Mouse (Mus musculus): Measurements from ENCODE around the gene Boc. TPM values are rescaled to one million over a fixed set of nuclear protein-coding genes. Genes with fewer than 3 reads are reported as not detected.

Boc gene
- 8.3 and 9.2 TPM in 2 replicates for polyA plus RNA-seq (2015; fragmentation: Nextera tagmentation; extraction: Ambion mirVana)

GRCm38 (mm10) chr16:44558471-44559329, at the start of gene Boc:
Gene Boc, minus strand, starts transcription at chr16:44558897.
- Histone ChIP-seq H3K27me3 (ENCODE audit: control insufficient read depth, insufficient read depth, low read length) (no peaks in the 10 kb centered on the region; the same call in none of the 2 replicates), H3K9me3 (replicated peaks; ENCODE audit: control insufficient read depth, low read length) (0 out of 2 replicates have a peak, but pooled peaks cover 3% of the 10 kb centered on the region), H3K4me3 (ENCODE audit: low read length) (peak within 1 kb of the TSS; percentile 82), H3K4me1 (ENCODE audit: control insufficient read depth, insufficient read depth, low read length) (0 out of 2 replicates have a peak, but pooled peaks cover 3% of the 10 kb centered on the region), H3K9ac (ENCODE audit: low read length) (peak within 1 kb of the TSS; percentile 75), H3K36me3 (ENCODE audit: control insufficient read depth, insufficient read depth) (no peaks in the 10 kb centered on the region), H3K27ac (ENCODE audit: low read length) (peak within 1 kb of the TSS; percentile 86), H3K4me2 (ENCODE audit: low read depth, low read length) (peak within 1 kb of the TSS; percentile 83)
- peak; percentile 68 for ATAC-seq (replicated peaks; ENCODE audit: extremely low read depth, insufficient read depth, low FRiP score)
- WGBS = 1% methylated on average over 46 of the region's 46 CpGs

- no peak for ATAC-seq (replicated peaks; ENCODE audit: extremely low read depth, insufficient read depth, low FRiP score)
- 81% methylated on average over 1 of the region's 1 CpGs for WGBS
- no peaks in the 10 kb centered on the region for H3K9me3 ChIP-seq (replicated peaks; ENCODE audit: control insufficient read depth, low read length)
- H3K4me1 ChIP-seq (ENCODE audit: control insufficient read depth, insufficient read depth, low read length) = peaks cover 2% of the 10 kb centered on the region; the same call in 1 of the 2 replicates
- H3K4me3 ChIP-seq (ENCODE audit: low read length) = no peak overlapping the region
- H3K4me2 ChIP-seq (ENCODE audit: low read depth, low read length) = no peak overlapping the region
- H3K36me3 ChIP-seq (ENCODE audit: control insufficient read depth, insufficient read depth) = no peaks in the 10 kb centered on the region
- H3K27me3 ChIP-seq (ENCODE audit: control insufficient read depth, insufficient read depth, low read length) = no peaks in the 10 kb centered on the region
- H3K9ac ChIP-seq (ENCODE audit: low read length) = no peak overlapping the region
- H3K27ac ChIP-seq (ENCODE audit: low read length) = no peak overlapping the region
Observed at GRCm38 (mm10) chr16:44606643-44607042, 47.9 kb upstream of the Boc start.

- ATAC-seq (replicated peaks; ENCODE audit: extremely low read depth, insufficient read depth, low FRiP score) = no peak
- Histone ChIP-seq H3K27ac (ENCODE audit: low read length) (no peak overlapping the region), H3K27me3 (ENCODE audit: control insufficient read depth, insufficient read depth, low read length) (no peaks in the 10 kb centered on the region), H3K36me3 (ENCODE audit: control insufficient read depth, insufficient read depth) (no peaks in the 10 kb centered on the region), H3K9ac (ENCODE audit: low read length) (no peak overlapping the region), H3K4me3 (ENCODE audit: low read length) (no peak overlapping the region), H3K4me1 (ENCODE audit: control insufficient read depth, insufficient read depth, low read length) (peaks cover 2% of the 10 kb centered on the region; the same call in 1 of the 2 replicates), H3K4me2 (ENCODE audit: low read depth, low read length) (no peak overlapping the region), H3K9me3 (replicated peaks; ENCODE audit: control insufficient read depth, low read length) (no peaks in the 10 kb centered on the region)
- 46% methylated on average over 9 of the region's 9 CpGs for WGBS
Observed at GRCm38 (mm10) chr16:44604021-44604616, 45.4 kb upstream of the Boc start.

- Histone ChIP-seq H3K4me3 (ENCODE audit: low read length) (no peak overlapping the region), H3K27me3 (ENCODE audit: control insufficient read depth, insufficient read depth, low read length) (no peaks in the 10 kb centered on the region), H3K4me1 (ENCODE audit: control insufficient read depth, insufficient read depth, low read length) (peaks cover 6% of the 10 kb centered on the region; the same call in 1 of the 2 replicates), H3K9ac (ENCODE audit: low read length) (no peak overlapping the region), H3K27ac (ENCODE audit: low read length) (no peak overlapping the region), H3K36me3 (ENCODE audit: control insufficient read depth, insufficient read depth) (no peaks in the 10 kb centered on the region), H3K4me2 (ENCODE audit: low read depth, low read length) (no peak overlapping the region), H3K9me3 (replicated peaks; ENCODE audit: control insufficient read depth, low read length) (no peaks in the 10 kb centered on the region)
- no peak for ATAC-seq (replicated peaks; ENCODE audit: extremely low read depth, insufficient read depth, low FRiP score)
- 38% methylated on average over 8 of the region's 8 CpGs for WGBS
Observed at GRCm38 (mm10) chr16:44601999-44602794, 43.5 kb upstream of the Boc start.

GRCm38 (mm10) chr16:44601182-44601581, 42.5 kb upstream of the Boc start:
- no peaks in the 10 kb centered on the region for H3K9me3 ChIP-seq (replicated peaks; ENCODE audit: control insufficient read depth, low read length)
- no peak for ATAC-seq (replicated peaks; ENCODE audit: extremely low read depth, insufficient read depth, low FRiP score)
- H3K4me1 ChIP-seq (ENCODE audit: control insufficient read depth, insufficient read depth, low read length) = peaks cover 8% of the 10 kb centered on the region; the same call in 1 of the 2 replicates
- no peak overlapping the region for H3K4me3 ChIP-seq (ENCODE audit: low read length)
- H3K4me2 ChIP-seq (ENCODE audit: low read depth, low read length) = no peak overlapping the region
- H3K27me3 ChIP-seq (ENCODE audit: control insufficient read depth, insufficient read depth, low read length) = no peaks in the 10 kb centered on the region
- H3K27ac ChIP-seq (ENCODE audit: low read length) = no peak overlapping the region
- H3K9ac ChIP-seq (ENCODE audit: low read length) = no peak overlapping the region
- 50% methylated on average over 2 of the region's 2 CpGs for WGBS
- H3K36me3 ChIP-seq (ENCODE audit: control insufficient read depth, insufficient read depth) = no peaks in the 10 kb centered on the region

DNA sequence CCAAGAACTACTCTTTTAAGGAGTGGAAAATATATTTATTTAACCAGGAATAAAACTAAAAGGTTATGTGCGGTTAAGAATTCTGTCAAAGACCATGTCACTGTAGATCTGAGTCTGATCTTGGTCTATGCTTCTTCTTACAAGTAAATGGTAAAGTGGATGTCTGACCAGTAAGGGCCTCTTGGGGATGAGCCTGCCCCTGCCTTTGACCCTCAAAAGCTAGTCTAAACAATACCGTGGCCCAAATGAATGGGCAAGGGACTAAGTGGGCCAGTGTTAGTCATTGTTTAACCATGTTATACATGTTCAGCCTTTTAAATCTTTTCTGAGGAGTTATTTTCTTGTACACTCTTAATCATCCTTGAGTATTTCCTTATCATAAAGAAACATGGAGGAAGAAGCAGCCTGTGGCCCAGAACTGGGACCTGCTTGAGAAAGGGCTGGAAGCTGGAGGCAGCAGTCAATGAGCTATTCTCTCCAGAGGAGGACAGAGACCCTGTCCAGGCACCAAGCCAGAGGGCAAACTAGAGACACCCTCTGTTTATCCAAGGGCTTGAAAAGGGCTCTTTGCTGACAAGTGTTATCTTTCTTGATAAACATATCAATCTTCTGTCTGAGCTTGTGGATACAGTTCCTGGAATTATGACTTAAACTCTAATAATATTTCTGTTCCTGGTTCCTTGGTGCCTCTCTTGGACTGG, 38.6 kb upstream of the Boc start:
- Histone ChIP-seq H3K9me3 (replicated peaks; ENCODE audit: control insufficient read depth, low read length) (no peaks in the 10 kb centered on the region), H3K27ac (ENCODE audit: low read length) (no peak overlapping the region), H3K4me2 (ENCODE audit: low read depth, low read length) (no peak overlapping the region), H3K36me3 (ENCODE audit: control insufficient read depth, insufficient read depth) (no peaks in the 10 kb centered on the region), H3K9ac (ENCODE audit: low read length) (no peak overlapping the region), H3K4me1 (ENCODE audit: control insufficient read depth, insufficient read depth, low read length) (peaks cover 8% of the 10 kb centered on the region; the same call in 1 of the 2 replicates), H3K27me3 (ENCODE audit: control insufficient read depth, insufficient read depth, low read length) (no peaks in the 10 kb centered on the region), H3K4me3 (ENCODE audit: low read length) (no peak overlapping the region)
- 73% methylated on average over 2 of the region's 2 CpGs for WGBS
- ATAC-seq (replicated peaks; ENCODE audit: extremely low read depth, insufficient read depth, low FRiP score) = peak; percentile 55

DNA sequence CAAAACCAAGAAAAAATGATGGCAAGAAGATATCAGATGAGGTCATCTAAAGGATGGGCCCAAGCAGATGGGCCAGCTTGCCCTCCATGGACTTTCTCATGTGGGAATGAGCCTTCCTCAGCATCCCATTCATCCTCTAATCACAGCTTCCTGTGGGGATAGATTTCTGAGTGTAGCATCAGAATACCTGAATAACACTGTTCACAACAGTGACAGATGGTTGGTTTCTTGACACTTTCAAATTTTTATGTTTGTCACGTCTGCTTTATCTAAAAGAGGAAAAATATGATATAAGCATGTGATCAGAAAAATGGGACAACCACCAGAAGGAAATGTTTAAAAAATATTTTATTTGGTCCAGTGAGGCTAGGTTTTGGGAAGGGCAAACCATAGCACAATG, 30.8 kb upstream of the Boc start:
- Histone ChIP-seq H3K9ac (ENCODE audit: low read length) (no peak overlapping the region), H3K36me3 (ENCODE audit: control insufficient read depth, insufficient read depth) (no peaks in the 10 kb centered on the region), H3K27me3 (ENCODE audit: control insufficient read depth, insufficient read depth, low read length) (no peaks in the 10 kb centered on the region), H3K4me1 (ENCODE audit: control insufficient read depth, insufficient read depth, low read length) (no peaks in the 10 kb centered on the region), H3K9me3 (replicated peaks; ENCODE audit: control insufficient read depth, low read length) (no peaks in the 10 kb centered on the region), H3K4me2 (ENCODE audit: low read depth, low read length) (no peak overlapping the region), H3K27ac (ENCODE audit: low read length) (no peak overlapping the region), H3K4me3 (ENCODE audit: low read length) (no peak overlapping the region)
- 57% methylated on average over 1 of the region's 1 CpGs for WGBS
- ATAC-seq (replicated peaks; ENCODE audit: extremely low read depth, insufficient read depth, low FRiP score) = no peak

GRCm38 (mm10) chr16:44579421-44580024, 20.8 kb upstream of the Boc start:
- peak overlapping the region; percentile 38 for H3K9ac ChIP-seq (ENCODE audit: low read length)
- H3K27ac ChIP-seq (ENCODE audit: low read length) = peak overlapping the region; percentile 27
- peak overlapping the region; percentile 56 for H3K4me2 ChIP-seq (ENCODE audit: low read depth, low read length)
- H3K27me3 ChIP-seq (ENCODE audit: control insufficient read depth, insufficient read depth, low read length) = no peaks in the 10 kb centered on the region
- 26% methylated on average over 15 of the region's 15 CpGs for WGBS
- no peaks in the 10 kb centered on the region for H3K36me3 ChIP-seq (ENCODE audit: control insufficient read depth, insufficient read depth)
- peak overlapping the region; percentile 32 for H3K4me3 ChIP-seq (ENCODE audit: low read length)
- no peaks in the 10 kb centered on the region for H3K9me3 ChIP-seq (replicated peaks; ENCODE audit: control insufficient read depth, low read length)
- ATAC-seq (replicated peaks; ENCODE audit: extremely low read depth, insufficient read depth, low FRiP score) = no peak
- H3K4me1 ChIP-seq (ENCODE audit: control insufficient read depth, insufficient read depth, low read length) = peaks cover 10% of the 10 kb centered on the region

All from heart, embryonic 16.5 days (tissue).